ENCODE assay signal across 8 mouse cellular contexts in genomic region chr5:112254282-112254806, GRCm38 (mm10). TPM values are rescaled to one million over a fixed set of nuclear protein-coding genes. Genes with fewer than 3 reads are reported as not detected.
DNase-seq lines count a peak whose midpoint lies in the region; ATAC-seq and TF ChIP-seq lines count a peak whose summit lies in the region.

No protein-coding gene starts in this region.

- H3K4me1 ChIP-seq in liver, embryonic 15.5 days (replicated peaks) = peaks cover 36% of the 10 kb centered on the region
- H3K4me1 ChIP-seq in hindbrain, postnatal 0 days (ENCODE audit: insufficient read depth, low read length) = peaks cover 13% of the 10 kb centered on the region

- no peak overlapping the region for H3K4me2 ChIP-seq in liver, embryonic 15.5 days
- H3K4me2 ChIP-seq in hindbrain, postnatal 0 days (ENCODE audit: low read depth, low read length) = no peak overlapping the region

- WGBS in liver, embryonic 15.5 days (ENCODE audit: insufficient replicate concordance) = 55% methylated on average over 7 of the region's 7 CpGs
- WGBS in hindbrain, postnatal 0 days = 31% methylated on average over 7 of the region's 7 CpGs

- peak overlapping the region; percentile 19; the same call in 1 of the 2 replicates for H3K27ac ChIP-seq in liver, embryonic 15.5 days (replicated peaks)
- H3K27ac ChIP-seq in hindbrain, postnatal 0 days = peak overlapping the region; percentile 41; the same call in 1 of the 2 replicates

- no peaks in the 10 kb centered on the region for H3K27me3 ChIP-seq in liver, embryonic 15.5 days
- no peaks in the 10 kb centered on the region for H3K27me3 ChIP-seq in hindbrain, postnatal 0 days (ENCODE audit: insufficient read depth, low read length)

- no peaks in the 10 kb centered on the region for H3K36me3 ChIP-seq in liver, embryonic 15.5 days (replicated peaks)
- no peaks in the 10 kb centered on the region for H3K36me3 ChIP-seq in hindbrain, postnatal 0 days (ENCODE audit: insufficient read depth, low read length)

- H3K9ac ChIP-seq in liver, embryonic 15.5 days = no peak overlapping the region
- H3K9ac ChIP-seq in hindbrain, postnatal 0 days (replicated peaks; ENCODE audit: low read length) = no peak overlapping the region

- DNase-seq in liver = no peak
- DNase-seq in adrenal gland, postnatal 14 days = peak; percentile 96
- peak; percentile 56 to 73 for DNase-seq in frontal cortex, postnatal 14 days (ENCODE audit: low spot score in 2 of 2)
- DNase-seq in hindbrain, postnatal 0 days (ENCODE audit: low spot score) = peak; percentile 73
- DNase-seq in embryo, embryonic 10.5 days (ENCODE audit: low spot score) = no peak
- DNase-seq in urinary bladder, postnatal 14 days (ENCODE audit: low spot score) = no peak

- ATAC-seq in liver, embryonic 15.5 days (ENCODE audit: insufficient read depth) = no peak
- peak; percentile 39; the same call in 1 of the 2 replicates for ATAC-seq in hindbrain, postnatal 0 days
- ATAC-seq in megakaryocyte-erythroid progenitor cell, adult 5-6 weeks (replicated peaks; ENCODE audit: low FRiP score, low TSS enrichment, poor library complexity, severe bottlenecking) = peak; percentile 31

- no peaks in the 10 kb centered on the region for H3K9me3 ChIP-seq in liver, embryonic 15.5 days (replicated peaks)
- H3K9me3 ChIP-seq in hindbrain, postnatal 0 days (ENCODE audit: low read length) = no peaks in the 10 kb centered on the region

- no peak overlapping the region for H3K4me3 ChIP-seq in liver, embryonic 15.5 days (replicated peaks)
- no peak overlapping the region for H3K4me3 ChIP-seq in hindbrain, postnatal 0 days (ENCODE audit: low read length)

- no peak for TF ChIP-seq CTCF in hindbrain, postnatal 0 days (IDR thresholded peaks at IDR 0.05; ENCODE audit: low read depth)

RNA-seq across cellular contexts. Expression of gene Crybb1, which starts 1.3 kb away (rescaled TPM):
- 0.25 and 0.40 TPM in 2 replicates for polyA plus RNA-seq in liver, embryonic 15.5 days (2015; fragmentation: Nextera tagmentation; extraction: Ambion mirVana)
- 1.8 and 1.9 TPM in 2 replicates for total RNA-seq in adrenal gland, postnatal 14 days (2021)
- 8.0 and 11.7 TPM in 2 replicates for total RNA-seq in hindbrain, postnatal 0 days (2014; rRNA removed)
- 14.2 and 14.6 TPM in 2 replicates for polyA plus RNA-seq in hindbrain, postnatal 0 days (2015; fragmentation: Nextera tagmentation; extraction: Ambion mirVana)
- total RNA-seq in megakaryocyte-erythroid progenitor cell, adult 5-6 weeks (2014; fragmentation: Nextera tagmentation) = not detected in 2 replicates
- total RNA-seq in megakaryocyte-erythroid progenitor cell, adult 5-6 weeks (2017) = not detected in 2 replicates

RNA-seq across cellular contexts. Expression of gene Cryba4, which starts 2.0 kb away (rescaled TPM):
- 0.70 and 0.85 TPM in 2 replicates for polyA plus RNA-seq in liver, embryonic 15.5 days (2015; fragmentation: Nextera tagmentation; extraction: Ambion mirVana)
- total RNA-seq in adrenal gland, postnatal 14 days (2021) = 16.2 and 28.2 TPM in 2 replicates
- 0.26 and 1.8 TPM in 2 replicates for total RNA-seq in hindbrain, postnatal 0 days (2014; rRNA removed)
- 1.6 and 2.4 TPM in 2 replicates for polyA plus RNA-seq in hindbrain, postnatal 0 days (2015; fragmentation: Nextera tagmentation; extraction: Ambion mirVana)
- total RNA-seq in megakaryocyte-erythroid progenitor cell, adult 5-6 weeks (2014; fragmentation: Nextera tagmentation) = not detected in 2 replicates
- not detected in 2 replicates for total RNA-seq in megakaryocyte-erythroid progenitor cell, adult 5-6 weeks (2017)

RNA-seq across cellular contexts. Expression of gene Tpst2, which starts 22.1 kb away (rescaled TPM):
- polyA plus RNA-seq in liver, embryonic 15.5 days (2015; fragmentation: Nextera tagmentation; extraction: Ambion mirVana) = 34.5 and 43.8 TPM in 2 replicates
- 161 and 186 TPM in 2 replicates for total RNA-seq in adrenal gland, postnatal 14 days (2021)
- total RNA-seq in hindbrain, postnatal 0 days (2014; rRNA removed) = 46.9 and 57.0 TPM in 2 replicates
- 34.4 and 37.0 TPM in 2 replicates for polyA plus RNA-seq in hindbrain, postnatal 0 days (2015; fragmentation: Nextera tagmentation; extraction: Ambion mirVana)
- total RNA-seq in megakaryocyte-erythroid progenitor cell, adult 5-6 weeks (2014; fragmentation: Nextera tagmentation) = 37.4 and 43.4 TPM in 2 replicates
- 17.6 and 27.3 TPM in 2 replicates for total RNA-seq in megakaryocyte-erythroid progenitor cell, adult 5-6 weeks (2017)

Comparison
In these comparisons a context has a peak if more than half of its experiments do, and no peak if none do; other contexts are left out.
1. DNase-seq: peak in adrenal gland, postnatal 14 days (single experiment), frontal cortex, postnatal 14 days (2 of 2) and hindbrain, postnatal 0 days (single experiment); none in liver (single experiment), embryo, embryonic 10.5 days (single experiment) and urinary bladder, postnatal 14 days (single experiment).